Mouse (Mus musculus): Measurements from ENCODE around the gene Mmp14. TPM values are rescaled to one million over a fixed set of nuclear protein-coding genes. Genes with fewer than 3 reads are reported as not detected.

The Mmp14 gene
- polyA plus RNA-seq, 2 experiments = 251 to 385 TPM

DNA sequence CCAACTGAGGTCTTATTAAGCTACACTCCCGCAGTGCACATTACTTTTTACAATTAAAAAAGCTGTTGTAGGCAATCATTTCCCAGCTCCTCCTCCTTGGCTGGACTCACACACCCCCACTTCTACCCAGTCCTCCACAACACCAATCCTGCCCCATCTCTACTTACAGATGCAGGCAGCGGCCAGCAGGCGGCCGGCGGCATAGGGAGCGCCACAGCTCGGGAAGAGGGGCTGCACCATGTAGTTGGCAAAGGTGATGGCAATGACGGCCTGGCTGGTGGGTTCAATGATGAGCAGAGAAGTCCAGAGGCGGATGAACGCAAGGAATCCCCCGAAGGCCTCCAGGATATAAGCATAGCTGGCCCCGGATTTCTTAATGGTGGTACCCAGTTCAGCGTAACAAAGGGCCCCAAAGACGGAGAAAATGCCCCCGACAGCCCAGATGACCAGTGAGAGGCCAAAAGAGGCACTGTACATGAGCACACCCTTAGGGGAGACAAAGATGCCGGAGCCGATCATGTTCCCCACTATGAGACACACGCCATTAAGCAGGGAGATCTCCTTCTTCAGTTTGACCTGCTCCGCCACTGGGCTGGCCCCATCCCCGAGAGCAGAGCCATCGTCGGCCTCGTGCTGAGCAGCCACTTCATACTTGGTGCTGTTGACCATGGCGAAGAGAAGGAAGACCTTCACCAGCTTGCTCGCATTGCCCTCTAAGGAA, 22.9 kb upstream of the Mmp14 start:
- Histone ChIP-seq H3K4me3 (replicated peaks; ENCODE audit: low read length) (no peak overlapping the region), H3K27me3 (ENCODE audit: control insufficient read depth, insufficient read depth, low read length) (no peaks in the 10 kb centered on the region), H3K36me3 (ENCODE audit: control insufficient read depth, insufficient read depth, low read length) (no peaks in the 10 kb centered on the region), H3K4me1 (ENCODE audit: control insufficient read depth, insufficient read depth, low read length) (peaks cover 9% of the 10 kb centered on the region; the same call in 1 of the 2 replicates), H3K9ac (ENCODE audit: low read depth, low read length, severe bottlenecking) (no peak overlapping the region), H3K9me3 (ENCODE audit: control insufficient read depth, low read length) (no peaks in the 10 kb centered on the region), H3K4me2 (replicated peaks; ENCODE audit: low read depth, low read length, severe bottlenecking) (no peak overlapping the region), H3K27ac (replicated peaks; ENCODE audit: low read depth, low read length) (no peak overlapping the region)
- no peak for ATAC-seq (ENCODE audit: low FRiP score, low read depth)
- WGBS = 82% methylated on average over 25 of the region's 25 CpGs
- TF ChIP-seq POLR2A (IDR thresholded peaks at IDR 0.05; ENCODE audit: borderline replicate concordance, extremely low read depth, insufficient read depth, insufficient read length) = no peak
- no peak for DNase-seq (ENCODE audit: low spot score)

DNA sequence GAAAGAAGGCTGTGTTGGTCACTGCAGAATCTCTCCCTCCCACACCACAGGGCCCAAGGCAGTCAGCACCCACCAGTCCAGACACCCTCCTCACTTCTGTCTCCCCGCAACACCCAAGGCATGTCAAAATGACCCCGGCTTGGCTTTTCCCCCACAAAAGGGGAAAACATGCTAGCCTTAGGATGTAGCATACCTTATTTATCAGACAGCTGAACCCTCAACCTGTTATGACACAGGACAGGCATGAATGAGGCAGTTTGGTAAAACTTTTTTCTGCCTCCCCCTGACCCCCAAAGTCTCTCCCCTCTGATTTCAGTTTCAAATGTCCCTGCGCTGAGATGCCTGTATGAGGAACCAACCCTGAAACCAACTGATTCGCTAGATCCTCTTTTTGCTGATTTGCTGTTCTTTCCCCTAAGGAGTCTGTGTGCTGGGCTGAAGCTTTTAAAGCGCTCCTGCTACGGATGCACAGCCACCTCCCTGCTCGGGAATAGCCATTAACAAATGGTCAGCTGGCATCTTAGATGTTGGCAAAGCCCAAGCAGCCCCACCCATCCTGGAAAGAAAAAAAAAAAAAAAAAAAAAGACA, 22.3 kb upstream of the Mmp14 start:
- no peak overlapping the region for H3K27ac ChIP-seq (replicated peaks; ENCODE audit: low read depth, low read length)
- no peak overlapping the region for H3K4me3 ChIP-seq (replicated peaks; ENCODE audit: low read length)
- no peak overlapping the region for H3K4me2 ChIP-seq (replicated peaks; ENCODE audit: low read depth, low read length, severe bottlenecking)
- H3K9ac ChIP-seq (ENCODE audit: low read depth, low read length, severe bottlenecking) = no peak overlapping the region
- ATAC-seq (ENCODE audit: low FRiP score, low read depth) (no peak), DNase-seq (ENCODE audit: low spot score) (no peak)
- no peaks in the 10 kb centered on the region for H3K27me3 ChIP-seq (ENCODE audit: control insufficient read depth, insufficient read depth, low read length)
- no peaks in the 10 kb centered on the region for H3K9me3 ChIP-seq (ENCODE audit: control insufficient read depth, low read length)
- TF ChIP-seq POLR2A (IDR thresholded peaks at IDR 0.05; ENCODE audit: borderline replicate concordance, extremely low read depth, insufficient read depth, insufficient read length) = no peak
- no peaks in the 10 kb centered on the region for H3K36me3 ChIP-seq (ENCODE audit: control insufficient read depth, insufficient read depth, low read length)
- WGBS = 69% methylated on average over 7 of the region's 7 CpGs
- H3K4me1 ChIP-seq (ENCODE audit: control insufficient read depth, insufficient read depth, low read length) = peaks cover 15% of the 10 kb centered on the region; the same call in 1 of the 2 replicates

DNA sequence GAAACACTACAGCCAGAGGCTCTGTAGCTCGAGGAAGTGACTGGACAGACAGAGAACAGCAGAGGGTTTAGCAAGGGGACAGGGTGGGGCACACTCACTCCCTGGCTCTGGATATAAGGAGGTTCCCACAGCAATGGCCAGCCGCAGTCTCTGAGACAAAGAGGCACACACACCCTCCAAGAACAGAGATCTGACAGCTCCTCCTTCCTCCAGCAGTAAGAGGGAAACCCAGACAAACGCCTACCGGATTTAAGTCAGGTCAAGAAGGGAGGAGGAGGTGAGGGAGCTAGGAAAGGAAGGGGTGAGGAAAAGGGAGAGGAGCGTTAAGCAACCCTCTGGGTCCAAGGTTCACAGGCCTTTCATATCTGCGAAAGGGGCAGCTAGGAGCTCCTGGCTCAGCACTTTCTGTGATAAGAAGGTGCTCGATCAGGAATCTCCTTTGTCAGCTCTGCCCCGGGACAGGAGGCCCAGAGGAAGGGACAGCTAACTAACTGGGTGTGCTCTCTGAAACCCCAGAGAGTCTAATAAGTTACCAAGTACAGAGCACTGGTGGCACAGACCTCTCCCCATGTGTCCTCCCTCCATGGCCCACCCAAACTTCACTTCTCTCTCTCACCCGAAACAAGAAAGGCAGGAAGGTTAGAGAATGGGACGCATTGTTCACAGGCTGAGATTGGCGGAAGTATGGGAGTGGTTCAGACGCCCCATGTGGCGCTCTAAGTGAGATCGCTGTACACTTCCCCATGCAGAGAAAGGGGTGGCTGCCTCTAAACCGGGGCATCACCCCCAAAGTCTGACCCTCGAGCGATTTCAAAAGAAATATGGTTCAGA, 21.2 kb upstream of the Mmp14 start:
- ATAC-seq (ENCODE audit: low FRiP score, low read depth) = no peak
- 44% methylated on average over 17 of the region's 17 CpGs for WGBS
- peaks cover 20% of the 10 kb centered on the region for H3K4me1 ChIP-seq (ENCODE audit: control insufficient read depth, insufficient read depth, low read length)
- H3K4me3 ChIP-seq (replicated peaks; ENCODE audit: low read length) = no peak overlapping the region
- no peak overlapping the region for H3K9ac ChIP-seq (ENCODE audit: low read depth, low read length, severe bottlenecking)
- H3K9me3 ChIP-seq (ENCODE audit: control insufficient read depth, low read length) = no peaks in the 10 kb centered on the region
- no peak for DNase-seq (ENCODE audit: low spot score)
- H3K4me2 ChIP-seq (replicated peaks; ENCODE audit: low read depth, low read length, severe bottlenecking) = no peak overlapping the region
- no peaks in the 10 kb centered on the region for H3K36me3 ChIP-seq (ENCODE audit: control insufficient read depth, insufficient read depth, low read length)
- TF ChIP-seq POLR2A (IDR thresholded peaks at IDR 0.05; ENCODE audit: borderline replicate concordance, extremely low read depth, insufficient read depth, insufficient read length) = no peak
- no peak overlapping the region for H3K27ac ChIP-seq (replicated peaks; ENCODE audit: low read depth, low read length)
- no peaks in the 10 kb centered on the region for H3K27me3 ChIP-seq (ENCODE audit: control insufficient read depth, insufficient read depth, low read length)

- Histone ChIP-seq H3K27me3 (ENCODE audit: control insufficient read depth, insufficient read depth, low read length) (no peaks in the 10 kb centered on the region), H3K4me3 (replicated peaks; ENCODE audit: low read length) (no peak overlapping the region), H3K4me2 (replicated peaks; ENCODE audit: low read depth, low read length, severe bottlenecking) (no peak overlapping the region), H3K9ac (ENCODE audit: low read depth, low read length, severe bottlenecking) (no peak overlapping the region), H3K9me3 (ENCODE audit: control insufficient read depth, low read length) (no peaks in the 10 kb centered on the region), H3K27ac (replicated peaks; ENCODE audit: low read depth, low read length) (no peak overlapping the region), H3K4me1 (ENCODE audit: control insufficient read depth, insufficient read depth, low read length) (peaks cover 20% of the 10 kb centered on the region), H3K36me3 (ENCODE audit: control insufficient read depth, insufficient read depth, low read length) (no peaks in the 10 kb centered on the region)
- ATAC-seq (ENCODE audit: low FRiP score, low read depth) (no peak), DNase-seq (ENCODE audit: low spot score) (no peak)
- TF ChIP-seq POLR2A (IDR thresholded peaks at IDR 0.05; ENCODE audit: borderline replicate concordance, extremely low read depth, insufficient read depth, insufficient read length) = no peak
- 60% methylated on average over 9 of the region's 9 CpGs for WGBS
Observed at GRCm38 (mm10) chr14:54412000-54412576, 19.3 kb upstream of the Mmp14 start.

GRCm38 (mm10) chr14:54412629-54413170, 18.7 kb upstream of the Mmp14 start:
- Histone ChIP-seq H3K27me3 (ENCODE audit: control insufficient read depth, insufficient read depth, low read length) (no peaks in the 10 kb centered on the region; the same call in 1 of the 2 replicates), H3K4me1 (ENCODE audit: control insufficient read depth, insufficient read depth, low read length) (peaks cover 26% of the 10 kb centered on the region), H3K9me3 (ENCODE audit: control insufficient read depth, low read length) (no peaks in the 10 kb centered on the region), H3K27ac (replicated peaks; ENCODE audit: low read depth, low read length) (0 out of 2 replicates have a peak overlapping the region, but pooled peaks have one; percentile 26), H3K4me3 (replicated peaks; ENCODE audit: low read length) (no peak overlapping the region), H3K9ac (ENCODE audit: low read depth, low read length, severe bottlenecking) (no peak overlapping the region), H3K36me3 (ENCODE audit: control insufficient read depth, insufficient read depth, low read length) (no peaks in the 10 kb centered on the region), H3K4me2 (replicated peaks; ENCODE audit: low read depth, low read length, severe bottlenecking) (no peak overlapping the region)
- TF ChIP-seq POLR2A (IDR thresholded peaks at IDR 0.05; ENCODE audit: borderline replicate concordance, extremely low read depth, insufficient read depth, insufficient read length) = no peak
- WGBS = 47% methylated on average over 2 of the region's 2 CpGs
- DNase-seq (ENCODE audit: low spot score) = peak; percentile 50
- no peak for ATAC-seq (ENCODE audit: low FRiP score, low read depth)

Data from limb, embryonic 14.5 days (tissue).